Mouse (Mus musculus): Measurements from ENCODE around the gene Nudt12. TPM values are rescaled to one million over a fixed set of nuclear protein-coding genes. Genes with fewer than 3 reads are reported as not detected.
A peak's percentile ranks its signal among the peaks of the same experiment; 100 is the strongest.

Nudt12 gene
- polyA plus RNA-seq (2017; shearing (Covaris generic)): under 1 TPM in 1 of 2 experiments, not detected in 1; 0.63 TPM

DNA sequence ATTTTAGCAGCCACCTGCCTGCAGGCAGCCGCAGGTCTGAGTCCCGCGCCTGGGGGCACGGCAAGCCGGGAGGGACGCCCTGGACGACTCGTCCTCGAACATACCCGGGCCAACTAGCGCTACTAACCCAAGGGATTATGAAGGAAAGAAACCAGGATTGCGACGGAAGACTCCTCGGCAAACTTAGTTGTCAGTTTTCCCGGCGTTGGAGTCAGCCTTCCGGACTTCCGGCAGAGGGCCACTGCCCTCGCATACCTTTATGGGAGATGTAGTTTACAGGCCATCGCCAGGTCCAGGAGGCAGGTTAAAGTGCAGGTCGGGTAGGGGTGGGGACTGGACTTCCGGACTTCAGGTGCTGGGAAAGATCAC lies at the start of gene Nudt12:
Nudt12 (minus strand) TSS at position 282 of the 369 bp plus-strand sequence.
- ATAC-seq: peak; percentile 32

DNA sequence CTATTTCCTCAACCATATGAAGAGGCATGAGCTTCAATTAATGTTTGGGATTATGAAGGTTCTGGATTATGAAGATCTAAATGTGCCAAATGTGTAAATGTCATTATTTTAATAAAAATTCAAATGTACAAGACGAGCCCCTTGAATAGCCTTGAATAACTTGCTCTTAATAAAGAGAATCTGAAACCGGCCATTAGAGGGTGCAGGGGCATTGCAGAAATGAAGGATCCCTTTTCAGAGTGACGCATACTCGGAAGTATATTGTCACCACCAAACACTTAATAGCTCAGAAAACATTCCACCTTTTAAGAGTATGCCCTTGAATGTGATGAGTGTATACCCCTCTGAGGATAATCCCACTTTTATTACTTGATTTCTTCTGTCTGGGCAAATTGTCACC lies 40.1 kb upstream of the Nudt12 start:
- ATAC-seq: no peak

DNA sequence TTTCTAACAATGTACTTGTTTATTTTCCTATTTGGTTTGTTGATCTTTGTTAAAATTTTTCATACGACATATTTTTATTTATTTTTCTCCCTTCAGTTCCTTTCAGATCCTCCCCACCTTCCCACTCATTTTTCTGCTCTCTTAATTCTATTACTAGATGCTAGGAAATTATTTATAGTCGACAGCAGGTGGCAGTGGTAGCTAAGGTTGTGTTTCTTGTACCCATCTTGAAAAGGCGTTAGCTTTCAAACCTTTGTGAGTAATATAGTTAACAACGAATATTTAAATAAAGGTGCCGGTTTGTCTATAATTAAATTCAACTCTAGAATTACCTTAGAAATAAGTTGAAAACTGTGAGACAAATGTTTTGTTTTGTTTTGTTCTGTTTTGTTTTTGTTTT lies 26.6 kb upstream of the Nudt12 start:
- ATAC-seq: no peak

DNA sequence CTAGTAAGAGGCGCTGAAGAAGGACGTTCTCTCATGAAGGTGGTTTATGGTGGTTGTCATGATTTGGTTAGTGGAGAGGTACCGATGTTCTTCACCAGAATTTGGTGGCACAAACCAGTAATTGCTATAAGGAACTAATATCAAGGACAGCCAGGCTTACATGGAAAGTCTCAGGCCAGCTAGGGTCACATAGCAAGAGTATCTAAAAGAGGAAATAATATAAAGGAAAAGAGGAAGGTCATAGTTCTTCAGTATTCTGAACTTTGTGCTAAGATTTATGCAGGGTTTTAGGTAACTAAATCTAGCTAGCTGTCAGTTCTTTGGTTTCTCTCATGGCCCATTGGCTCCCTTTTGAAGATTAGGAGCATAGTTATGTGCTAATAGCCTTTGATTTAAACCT lies 20.3 kb upstream of the Nudt12 start:
- ATAC-seq: no peak

DNA sequence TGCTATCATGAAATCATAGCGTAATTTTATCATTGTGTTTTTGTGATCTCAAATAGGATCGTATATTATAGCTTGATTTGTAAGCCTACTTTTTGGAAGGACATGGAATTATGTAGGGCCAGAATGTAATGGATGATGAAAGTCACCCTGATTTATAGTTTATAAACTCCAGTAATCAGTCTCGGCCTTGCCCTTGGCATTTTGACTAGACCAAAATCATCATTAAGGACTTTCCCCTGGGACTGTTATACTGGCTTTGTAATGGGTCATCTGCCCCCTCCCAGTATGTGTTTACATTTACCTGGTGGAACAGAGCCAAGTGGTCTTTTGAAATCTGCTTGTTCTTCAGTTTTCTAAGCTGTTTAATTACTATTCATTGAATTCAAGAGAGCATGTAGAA lies 13.2 kb upstream of the Nudt12 start:
- no peak for ATAC-seq

DNA sequence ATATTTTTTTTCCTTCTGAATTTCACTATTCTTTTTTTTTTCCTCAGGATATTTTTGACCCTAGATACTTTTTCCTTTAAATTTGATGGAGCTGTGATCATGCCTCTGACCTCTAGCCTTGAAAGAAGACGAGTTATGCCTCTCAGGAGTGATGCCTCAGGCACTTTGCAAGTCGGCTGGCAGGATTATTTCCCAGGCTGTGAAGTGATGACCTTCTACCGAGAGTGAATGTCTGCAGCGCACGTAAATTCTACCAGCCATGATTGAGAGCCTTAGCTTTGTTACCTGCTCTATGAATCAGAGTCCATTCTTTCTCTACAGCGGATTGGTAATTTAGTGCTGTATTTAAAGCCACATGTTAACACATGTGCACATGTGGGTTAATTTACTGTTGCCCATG lies 11.3 kb upstream of the Nudt12 start:
- ATAC-seq: no peak

DNA sequence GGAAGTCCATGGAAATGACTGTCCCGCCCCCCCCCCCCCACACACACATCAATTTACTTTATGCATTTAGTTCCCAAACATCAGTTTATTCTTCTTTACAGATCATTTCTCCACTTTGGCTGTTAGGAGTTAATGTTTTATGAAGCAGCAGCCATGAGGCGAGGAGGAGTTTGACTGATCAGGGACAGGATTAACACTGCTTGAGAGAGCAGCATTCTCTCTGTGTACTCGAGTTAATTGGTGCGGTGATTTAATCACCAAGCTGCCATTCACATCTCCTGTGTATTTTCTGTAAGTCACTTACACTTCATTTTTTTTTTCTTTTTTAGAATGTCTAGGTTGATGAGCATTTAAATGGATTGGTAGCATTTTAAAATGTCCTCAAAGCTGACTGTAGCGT lies 10.8 kb upstream of the Nudt12 start:
- no peak for ATAC-seq

DNA sequence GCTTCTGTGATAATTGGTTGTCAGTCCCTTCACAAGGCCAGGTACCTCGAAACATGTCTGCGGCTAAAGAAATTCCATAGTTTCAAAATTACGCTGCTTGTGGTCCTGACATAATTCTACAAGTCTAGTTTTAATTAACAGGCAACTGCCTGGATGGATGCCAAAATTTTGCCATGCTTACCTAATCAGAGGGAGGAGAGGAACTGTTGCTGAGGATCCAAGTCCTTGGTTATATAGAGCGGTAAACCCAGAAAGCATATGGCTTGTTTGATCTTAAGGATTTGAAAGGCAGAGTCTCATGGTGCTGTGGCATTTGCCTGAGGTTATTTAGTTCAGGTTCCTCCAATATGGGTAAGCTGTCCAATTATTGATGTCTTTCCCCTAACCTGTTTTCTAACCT lies 5.5 kb upstream of the Nudt12 start:
- ATAC-seq: no peak

DNA sequence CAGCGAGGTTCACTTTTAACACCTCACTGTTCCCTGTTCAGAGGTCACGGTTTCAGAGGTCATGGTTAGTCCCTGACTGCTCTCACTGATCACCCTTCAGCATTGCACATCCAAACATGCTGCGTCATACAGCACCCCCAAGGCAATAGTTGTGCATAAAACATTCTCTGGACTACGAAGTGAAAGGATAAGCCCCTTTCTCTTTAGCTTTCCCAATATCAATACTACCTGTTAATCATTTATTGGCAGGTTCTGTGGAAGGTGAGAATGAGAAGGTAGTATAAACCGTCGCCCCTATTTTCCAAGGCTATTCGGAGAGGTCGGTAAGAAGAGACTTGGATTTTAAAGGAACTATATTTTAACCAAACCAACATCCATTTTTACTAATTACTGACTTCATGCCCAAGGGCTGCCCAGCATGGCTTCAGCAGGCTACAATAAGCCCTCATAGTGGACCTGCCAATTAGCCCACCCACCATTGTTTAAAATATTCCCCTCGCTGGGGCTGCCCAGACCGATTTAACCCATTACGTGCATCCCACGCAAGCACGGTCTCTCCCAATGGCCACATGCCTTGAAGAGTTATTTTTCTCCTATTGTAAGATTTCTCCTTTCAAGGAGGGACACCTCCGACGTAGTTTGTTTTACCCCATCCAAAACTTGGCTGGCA lies 616 bp downstream of the Nudt12 start:
- ATAC-seq: no peak

DNA sequence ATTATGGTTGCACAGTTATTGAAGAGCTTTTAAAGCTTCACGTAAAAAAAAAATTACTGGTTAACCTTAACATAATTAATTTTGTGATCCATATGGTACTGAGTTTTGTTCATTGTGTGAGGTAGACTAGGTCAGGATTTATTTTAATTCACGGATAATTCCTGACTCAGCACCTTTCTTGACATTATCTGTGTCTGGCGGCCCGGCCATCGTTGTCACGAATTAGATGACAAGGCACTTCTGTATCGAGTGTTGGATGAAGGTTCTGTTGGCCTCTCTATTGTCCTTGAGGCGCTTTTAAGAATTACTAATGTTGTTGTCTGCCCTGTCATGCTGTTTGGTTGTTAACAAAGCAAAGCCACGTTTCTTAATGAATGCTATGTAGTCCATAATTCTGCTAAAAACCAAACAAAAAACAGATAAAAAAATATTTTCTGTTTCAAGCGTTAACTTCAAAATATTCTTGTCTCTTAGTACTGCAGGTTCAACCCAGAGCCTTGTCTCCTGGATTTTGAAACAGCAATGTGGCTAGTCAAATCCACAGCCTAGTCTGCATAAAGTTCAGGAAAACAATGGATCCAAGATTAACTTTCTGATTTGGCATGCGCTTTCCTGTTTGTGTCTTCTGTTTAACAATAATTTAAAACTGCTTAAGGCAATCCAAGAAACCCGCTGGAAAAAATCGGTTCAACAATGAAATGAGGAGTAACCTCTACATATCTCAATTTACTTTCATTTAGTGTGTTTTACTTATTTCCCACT lies 1.4 kb downstream of the Nudt12 start:
- no peak for ATAC-seq

DNA sequence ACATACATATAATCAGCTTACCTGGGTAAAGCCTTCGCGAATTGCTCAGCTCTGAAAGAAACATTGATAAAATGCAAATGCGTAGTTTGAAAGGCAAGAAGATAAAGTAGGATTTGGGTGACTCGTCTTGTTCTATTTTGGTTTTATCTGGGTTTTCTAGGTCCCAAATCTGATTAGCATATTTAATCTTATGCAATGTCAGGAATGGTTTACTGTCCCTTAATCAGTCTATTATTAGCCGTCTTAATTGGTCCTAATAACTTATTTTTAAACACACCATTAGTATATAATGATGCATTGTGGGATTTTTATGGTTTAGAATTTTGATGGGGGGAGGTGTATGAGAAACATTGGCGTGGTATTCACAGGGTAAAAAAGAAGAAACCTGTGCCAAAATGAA lies 21.9 kb downstream of the Nudt12 start, which contains the start of gene Pdzph1:
Pdzph1 (minus strand) TSS at position 101 of the 400 bp plus-strand sequence.
- ATAC-seq: no peak

DNA sequence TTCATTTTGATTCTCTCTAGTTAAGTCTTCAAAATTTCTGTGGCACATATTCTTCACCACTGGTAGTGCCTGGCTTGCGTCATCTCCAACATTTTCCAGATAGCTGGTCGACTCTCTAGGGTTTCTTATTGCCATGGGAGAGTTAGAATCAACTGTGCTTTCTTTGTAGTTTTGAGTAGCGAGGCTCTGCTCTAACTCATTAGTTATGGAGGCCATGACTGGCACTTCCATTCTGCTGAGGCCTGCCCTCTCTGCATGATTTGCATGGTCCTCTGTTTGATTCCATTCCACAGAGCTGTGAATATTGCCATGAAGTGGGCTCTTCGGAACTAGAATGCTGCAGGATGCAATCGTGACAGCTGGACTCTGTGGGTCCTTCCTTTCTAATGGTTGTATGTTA lies 39.9 kb downstream of the Nudt12 start:
- no peak for ATAC-seq

DNA sequence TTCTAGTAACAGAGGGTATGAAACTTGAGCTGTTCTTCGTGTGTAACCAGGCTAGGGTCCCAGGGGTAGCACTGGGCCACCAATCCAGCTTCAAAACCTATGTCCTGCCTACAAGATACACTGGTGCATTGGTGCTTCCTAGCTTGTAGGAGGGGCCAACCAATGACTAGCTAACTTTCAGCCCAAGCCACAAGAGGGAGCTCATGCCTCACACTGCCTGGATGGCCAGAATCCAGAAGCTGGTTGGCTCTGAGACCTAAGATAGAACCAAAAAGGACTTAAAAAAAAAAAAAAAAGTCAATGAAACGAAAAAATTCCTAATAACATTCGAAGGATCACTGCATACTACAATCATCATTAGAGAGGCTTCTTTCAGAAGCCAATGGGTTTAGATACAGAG lies 53.3 kb downstream of the Nudt12 start:
- ATAC-seq: no peak

DNA sequence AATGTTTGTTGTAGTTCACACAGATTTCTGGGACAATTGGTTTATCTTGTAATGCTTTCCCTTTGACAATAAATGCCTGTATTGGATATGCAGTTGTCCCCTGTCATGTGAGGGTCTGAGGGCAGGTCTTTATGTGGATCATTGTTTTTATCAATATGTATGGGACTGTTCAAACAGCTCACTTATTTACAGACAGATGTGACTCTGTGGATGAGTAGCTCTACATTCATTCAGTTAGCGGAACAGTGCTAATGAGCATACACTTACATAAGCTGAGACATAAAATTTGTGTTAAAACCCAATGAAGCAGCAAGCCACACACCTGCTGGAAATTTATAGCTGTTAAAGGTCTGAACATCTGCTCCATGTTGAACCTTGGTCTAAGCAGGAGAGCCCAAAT lies 56.1 kb downstream of the Nudt12 start:
- no peak for ATAC-seq

Other genes starting within 250 kb of the Nudt12 start
- not detected for gene Pdzph1, start 22.0 kb downstream of the Nudt12 start, polyA plus RNA-seq (2017; shearing (Covaris generic))

All from CD4-positive, CD25-positive, alpha-beta regulatory T cell, adult 4 months (primary cell).